Mouse (Mus musculus) kidney, postnatal 0 days (tissue): ENCODE data around the gene Bcl6. TPM values are rescaled to one million over a fixed set of nuclear protein-coding genes. Genes with fewer than 3 reads are reported as not detected.

ENCODE experiments used
- ATAC-seq: fragments of 200-750 bp; cut with Nextera tagmentation; replicated peaks from 2 replicates; pipeline ENCODE4 v1.8.0; 2017; ENCODE audit warnings: low read depth, moderate number of reproducible peaks, moderate TSS enrichment, moderate library complexity; ENCODE audit not compliant: low FRiP score
- DNase-seq: peaks from one replicate; pipeline ENCODE4 v3.0.0-alpha.2; 2016; ENCODE audit warnings: low spot score
- H3K27ac ChIP-seq: fragments of 300-500 bp; sonication (generic); 2 replicates; pipeline ENCODE4 v1.5.1; 2014; ENCODE audit warnings: mild to moderate bottlenecking
- H3K27me3 ChIP-seq: fragments of 300-500 bp; sonication (generic); 2 replicates; pipeline ENCODE4 v1.6.1; 2014; ENCODE audit warnings: low read length, mixed read lengths; ENCODE audit not compliant: insufficient read depth
- H3K36me3 ChIP-seq: fragments of 300-500 bp; sonication (generic); 2 replicates; pipeline ENCODE4 v1.6.1; 2014; ENCODE audit warnings: low read length, mixed read lengths; ENCODE audit not compliant: insufficient read depth
- H3K4me1 ChIP-seq: fragments of 300-500 bp; sonication (generic); replicated peaks from 2 replicates; pipeline ENCODE4 v1.6.1; 2014; ENCODE audit warnings: antibody characterized with exemption, low read length, mixed read lengths; ENCODE audit not compliant: insufficient read depth
- H3K4me2 ChIP-seq: fragments of 300-500 bp; sonication (generic); 2 replicates; pipeline ENCODE4 v1.6.1; 2014; ENCODE audit warnings: mild to moderate bottlenecking, low read length, moderate library complexity, mixed read lengths
- H3K4me3 ChIP-seq: fragments of 300-500 bp; sonication (generic); replicated peaks from 2 replicates; pipeline ENCODE4 v1.5.1; 2014; ENCODE audit warnings: low read depth, low read length
- H3K9ac ChIP-seq: fragments of 300-500 bp; sonication (generic); 2 replicates; pipeline ENCODE4 v1.6.1; 2014; ENCODE audit warnings: low read depth, low read length
- H3K9me3 ChIP-seq: fragments of 300-500 bp; sonication (generic); replicated peaks from 2 replicates; pipeline ENCODE4 v1.6.1; 2016; ENCODE audit warnings: low read length, inconsistent platforms, mixed read lengths
- CTCF ChIP-seq: IDR thresholded peaks from 2 replicates; pipeline ENCODE4 v1.5.1; 2016; ENCODE audit warnings: antibody characterized with exemption, low read depth, mild to moderate bottlenecking, moderate library complexity
- WGBS: fragments of 180-500 bp; shearing (Covaris S2); extraction: QIAGEN DNeasy Blood & Tissue Kit; methylation state at CpG from one replicate; pipeline ENCODE4 v1.1.7; 2014; 5-methylcytosine and 5-hydroxymethylcytosine counted together
- polyA plus RNA-seq: library from polyadenylated mRNA; unstranded; fragments of >200 nt; fragmentation: Nextera tagmentation; extraction: Ambion mirVana; gene quantifications from 2 replicates; pipeline ENCODE4 v1.2.1, GENCODE M21; 2015

The Bcl6 gene
- polyA plus RNA-seq, 1 experiment from 2014 or later: 0.80 TPM

DNA sequence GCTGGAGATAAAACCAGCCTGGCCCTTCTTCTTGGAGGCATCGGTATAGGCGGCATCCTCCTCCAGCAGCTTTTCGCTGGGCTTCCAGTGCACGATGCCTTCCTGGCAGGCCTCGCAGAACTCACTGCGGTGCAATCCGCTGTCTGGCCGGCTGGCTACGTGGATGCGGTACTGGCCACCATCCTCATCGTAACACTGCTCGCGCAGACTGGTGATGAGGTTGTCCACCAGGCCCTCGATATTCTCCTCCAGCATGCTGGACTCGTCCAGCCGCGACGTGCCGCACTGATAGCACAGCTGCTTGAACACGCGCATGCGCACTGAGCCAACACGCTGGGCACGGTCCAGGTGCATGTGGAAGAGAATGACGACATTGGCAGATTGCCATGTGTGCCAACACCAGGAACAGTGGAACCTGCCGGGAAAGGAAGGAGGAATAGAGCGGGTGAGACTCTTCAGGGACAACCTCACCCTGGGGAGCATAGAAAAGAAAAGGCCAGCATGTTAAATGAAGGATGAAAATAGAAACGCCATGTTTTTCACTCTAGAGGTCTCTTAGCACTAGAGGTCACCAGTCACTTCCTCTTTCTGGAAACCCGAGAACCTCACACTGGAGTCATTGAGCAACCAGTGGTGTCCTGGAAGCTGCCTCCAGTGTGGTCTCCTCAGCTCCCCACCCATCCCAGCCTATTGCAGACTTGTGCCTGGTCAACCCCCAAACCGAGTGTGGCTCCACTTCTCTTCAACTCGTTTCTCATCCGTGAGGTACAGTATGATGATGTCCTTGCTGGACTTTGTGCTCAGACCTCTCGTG is 61.1 kb downstream of the Bcl6 start:
- no peak overlapping the region for H3K4me3 ChIP-seq
- DNase-seq: no peak

DNA sequence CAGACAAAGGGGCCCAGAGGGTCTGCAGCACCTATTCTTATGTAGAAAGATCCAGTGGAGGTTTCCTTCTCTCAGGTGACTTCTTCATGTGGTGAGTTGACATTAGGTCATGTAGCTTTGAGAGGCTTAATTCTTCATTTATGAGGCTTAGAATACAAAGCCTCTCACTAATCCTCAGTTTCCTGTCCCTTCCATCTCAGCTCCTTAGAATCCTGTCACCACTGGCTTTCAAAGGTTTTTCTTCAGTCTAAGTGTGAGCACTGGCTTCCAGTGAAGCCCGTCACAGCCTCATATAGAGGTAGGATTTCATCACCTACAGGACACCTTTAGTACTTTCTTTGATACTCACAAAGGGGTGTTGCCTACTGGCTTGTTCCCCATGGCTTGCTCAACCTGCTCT is 65.7 kb downstream of the Bcl6 start:
- no peak overlapping the region for H3K9ac ChIP-seq
- H3K27ac ChIP-seq: no peak overlapping the region
- DNase-seq: no peak
- H3K4me1 ChIP-seq: no peaks in the 10 kb centered on the region
- H3K9me3 ChIP-seq: no peaks in the 10 kb centered on the region
- no peak for ATAC-seq
- 96% methylated on average over 1 of the region's 1 CpGs for WGBS
- no peak overlapping the region for H3K4me2 ChIP-seq
- H3K4me3 ChIP-seq: no peak overlapping the region
- H3K27me3 ChIP-seq: no peaks in the 10 kb centered on the region
- TF ChIP-seq CTCF: no peak
- H3K36me3 ChIP-seq: no peaks in the 10 kb centered on the region

More for the DNA sequence above, 61.1 kb downstream of the Bcl6 start:
- H3K9me3 ChIP-seq: no peaks in the 10 kb centered on the region
- no peak for ATAC-seq
- H3K4me1 ChIP-seq: no peaks in the 10 kb centered on the region
- H3K36me3 ChIP-seq: no peaks in the 10 kb centered on the region
- 88% methylated on average over 33 of the region's 33 CpGs for WGBS
- H3K27ac ChIP-seq: no peak overlapping the region
- no peaks in the 10 kb centered on the region for H3K27me3 ChIP-seq
- no peak for TF ChIP-seq CTCF
- H3K9ac ChIP-seq: no peak overlapping the region
- H3K4me2 ChIP-seq: no peak overlapping the region

DNA sequence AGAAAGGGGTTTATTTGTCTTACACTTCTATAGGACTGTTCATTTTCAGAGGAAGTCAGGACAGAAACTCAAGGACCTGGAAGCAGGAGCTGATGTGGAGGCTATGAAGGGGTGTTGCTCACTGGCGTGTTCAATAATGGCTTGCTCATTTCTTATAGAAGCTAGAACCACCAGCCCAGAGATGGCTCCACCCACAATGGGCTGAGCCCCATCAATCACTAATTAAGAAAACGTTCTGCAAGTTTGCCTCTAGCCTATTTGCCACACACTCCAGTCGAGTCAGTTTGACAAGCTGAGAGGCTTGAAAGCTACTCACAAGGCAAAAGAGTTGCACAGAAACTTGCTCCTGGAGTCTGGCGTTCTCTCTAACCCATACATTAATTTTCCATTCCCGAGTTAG is 67.0 kb downstream of the Bcl6 start:
- Histone ChIP-seq H3K9me3 (no peaks in the 10 kb centered on the region), H3K9ac (no peak overlapping the region), H3K4me2 (no peak overlapping the region), H3K27me3 (no peaks in the 10 kb centered on the region), H3K36me3 (no peaks in the 10 kb centered on the region), H3K27ac (no peak overlapping the region), H3K4me1 (no peaks in the 10 kb centered on the region), H3K4me3 (no peak overlapping the region)
- DNase-seq (no peak), ATAC-seq (no peak)
- 56% methylated on average over 5 of the region's 5 CpGs for WGBS
- TF ChIP-seq CTCF: no peak

DNA sequence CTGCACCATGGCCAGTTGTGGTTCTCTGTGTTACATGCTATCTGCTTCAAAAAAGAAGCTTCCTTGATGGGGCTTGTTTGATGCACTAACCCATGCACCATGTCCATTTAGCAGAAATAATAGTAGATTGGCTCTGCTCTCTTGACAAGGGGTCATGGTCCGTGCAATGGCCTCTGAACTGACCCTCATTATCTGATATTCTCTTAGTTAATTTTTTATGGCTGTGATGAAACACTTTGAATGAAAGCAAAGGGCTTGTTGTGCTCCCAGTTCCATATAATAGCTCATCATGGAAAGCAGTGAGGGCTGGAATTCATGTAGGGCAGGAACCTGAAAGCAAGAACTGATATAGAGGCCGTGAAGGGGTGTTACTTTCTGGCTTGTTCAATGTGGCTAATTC is 69.2 kb downstream of the Bcl6 start:
- no peak overlapping the region for H3K27ac ChIP-seq
- 75% methylated on average over 2 of the region's 2 CpGs for WGBS
- no peak overlapping the region for H3K4me2 ChIP-seq
- H3K9me3 ChIP-seq: no peaks in the 10 kb centered on the region
- no peak overlapping the region for H3K9ac ChIP-seq
- no peaks in the 10 kb centered on the region for H3K4me1 ChIP-seq
- H3K4me3 ChIP-seq: no peak overlapping the region
- DNase-seq: no peak
- no peak for TF ChIP-seq CTCF
- H3K36me3 ChIP-seq: no peaks in the 10 kb centered on the region
- no peak for ATAC-seq
- H3K27me3 ChIP-seq: no peaks in the 10 kb centered on the region

Other genes with a start within 250 kb of the Bcl6 start
- gene Sst, start 97.9 kb downstream of the Bcl6 start, polyA plus RNA-seq: not detected in 2 replicates
- not detected in 2 replicates for gene Rtp2, start 56.5 kb downstream of the Bcl6 start, polyA plus RNA-seq
- not detected in 2 replicates for gene Gm37419, start 370 bp downstream of the Bcl6 start, polyA plus RNA-seq